ENCODE assay signal across 21 mouse cellular contexts in the genomic region with DNA sequence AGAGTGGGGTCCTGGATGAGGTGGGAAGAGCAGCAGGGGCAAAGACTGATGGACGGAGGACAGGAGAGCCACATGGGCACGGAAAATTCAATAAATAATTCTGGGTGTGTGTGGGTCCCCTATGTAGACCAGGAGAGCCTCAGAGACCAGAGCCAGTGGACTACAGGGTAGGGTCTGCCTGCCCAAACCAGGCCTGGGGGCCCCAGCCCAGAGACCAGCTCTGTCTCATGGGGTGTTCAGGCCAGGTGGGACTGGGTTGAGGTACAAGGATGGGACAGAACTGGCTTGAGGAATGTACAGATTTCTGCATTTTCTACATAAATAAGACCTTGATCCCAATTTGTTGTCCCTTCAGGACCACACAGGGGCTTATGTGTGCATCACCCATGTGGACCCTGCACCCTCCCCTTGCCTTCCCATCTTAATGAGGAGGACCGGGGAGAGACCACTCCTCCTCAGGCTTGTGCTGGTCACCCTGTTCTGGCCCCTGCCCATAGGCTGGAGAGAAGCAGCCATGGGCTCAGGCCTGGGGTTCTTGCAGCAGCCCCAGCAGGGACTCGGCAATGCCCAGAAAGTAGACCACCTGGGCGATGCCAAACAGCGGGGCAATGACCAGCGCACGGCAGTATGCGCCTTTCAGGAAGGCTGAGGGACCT. TPM values are rescaled to one million over a fixed set of nuclear protein-coding genes. Genes with fewer than 3 reads are reported as not detected.
DNase-seq lines count a peak whose midpoint lies in the region; ATAC-seq lines count a peak whose summit lies in the region.
"Had no signal": no experiment of that assay in that cellular context is flagged by ENCODE, and none has a peak within 500 bp of the region (broad histone marks: within the 10 kb centered on the region; RNA-seq: fewer than 3 reads in every experiment).

No protein-coding gene starts in this region.

- WGBS in heart, embryonic 14.5 days = 92% methylated on average over 9 of the region's 9 CpGs

- H3K4me1 ChIP-seq in heart, embryonic 14.5 days (ENCODE audit: control insufficient read depth in 2 of 2, insufficient read depth in 2 of 2, low read length in 2 of 2) = peaks cover 32 to 42% of the 10 kb centered on the region in 2 experiments

- intact Hi-C loops in heart, postnatal 36 days (cut with DNase I) = no loop called here
- intact Hi-C loops in gastrocnemius, postnatal 14 days (cut with DNase I; ENCODE audit: low total_unique reads) = no loop called here

- H3K4me2 ChIP-seq in heart, embryonic 14.5 days (ENCODE audit: low read length) = no peak overlapping the region

- H3K27ac ChIP-seq in heart, embryonic 14.5 days (replicated peaks in 1 of 2; ENCODE audit: control insufficient read depth in 1 of 2, insufficient read depth in 1 of 2, low read depth in 2 of 2, low read length in 2 of 2) = peak overlapping the region in 1 of 2 experiments; percentile 55; a peak in 1 of 4 replicates
- H3K27ac ChIP-seq: forebrain, embryonic 13.5 days had no signal

- no peak for ATAC-seq in heart, embryonic 14.5 days (ENCODE audit: insufficient number of reproducible peaks, insufficient read depth, low FRiP score, low read depth)
- ATAC-seq: inflammation-experienced regulatory T-cells, adult 6 months had no signal

- H3K4me3 ChIP-seq in heart, embryonic 14.5 days (ENCODE audit: control insufficient read depth in 1 of 2, insufficient read depth in 1 of 2, low read depth in 1 of 2, low read length in 2 of 2) = no peak overlapping the region
- H3K4me3 ChIP-seq: forebrain, embryonic 13.5 days; heart, embryonic 15.5 days; megakaryocyte, embryonic 14.5 days had no signal

- H3K36me3 ChIP-seq in heart, embryonic 14.5 days (ENCODE audit: control insufficient read depth, insufficient read depth, low read length) = peaks cover 34% of the 10 kb centered on the region

- H3K9me3 ChIP-seq in heart, embryonic 14.5 days (ENCODE audit: control insufficient read depth, low read length) = no peaks in the 10 kb centered on the region
- H3K9me3 ChIP-seq: forebrain, embryonic 13.5 days; heart, embryonic 15.5 days; hindbrain, embryonic 13.5 days; megakaryocyte, embryonic 14.5 days had no signal

- DNase-seq in cerebellum, adult 8-10 months = peak; percentile 53
- no peak for DNase-seq in cerebellum, postnatal 4 days (ENCODE audit: low spot score in 2 of 2)
- no peak for DNase-seq in heart, postnatal 36 days
- peak; percentile 41 for DNase-seq in testis, postnatal 10 days (ENCODE audit: low spot score)
- no peak for DNase-seq in testis, postnatal 14 days (ENCODE audit: low spot score)
- no peak for DNase-seq in gastrocnemius, postnatal 14 days
- DNase-seq: gastrocnemius, postnatal 10 days; kidney, adult 9 months; kidney, postnatal 25 days; lung, adult 2 months; right cerebral cortex, postnatal 4 days; thymus, postnatal 36 days had no signal

- H3K27me3 ChIP-seq in heart, embryonic 14.5 days (ENCODE audit: control insufficient read depth, insufficient read depth, low read length) = no peaks in the 10 kb centered on the region
- H3K27me3 ChIP-seq: CH12.LX; forebrain, embryonic 13.5 days; heart, embryonic 15.5 days; hindbrain, embryonic 13.5 days had no signal

- H3K9ac ChIP-seq in heart, embryonic 14.5 days (ENCODE audit: low read length) = peak overlapping the region; percentile 51; the same call in 1 of the 2 replicates
- H3K9ac ChIP-seq: heart, embryonic 15.5 days had no signal

RNA-seq across cellular contexts. Expression of a gene that starts 1.4 kb away (rescaled TPM):
- 1.6 and 2.1 TPM in 2 replicates for polyA plus RNA-seq in heart, embryonic 14.5 days (2014; fragmentation: Nextera tagmentation; extraction: Ambion mirVana)
- 1 to 10 TPM in 1 of 2 experiments, under 1 TPM in 1; 0.80 to 1.5 TPM for total RNA-seq in heart, postnatal 36 days (2021)
- under 1 TPM; 0.47 to 0.82 TPM for total RNA-seq in gastrocnemius, postnatal 14 days (2021)
- total RNA-seq: CH12.LX; common myeloid progenitor, adult 5-6 weeks; liver, adult 2 months had no signal

RNA-seq across cellular contexts. Expression of a gene that starts 7.0 kb away (rescaled TPM):
- 13.0 and 13.3 TPM in 2 replicates for polyA plus RNA-seq in heart, embryonic 14.5 days (2014; fragmentation: Nextera tagmentation; extraction: Ambion mirVana)
- 10 to 100 TPM; 60.0 to 96.2 TPM for total RNA-seq in heart, postnatal 36 days (2021)
- 10 to 100 TPM; 14.8 to 32.4 TPM for total RNA-seq in gastrocnemius, postnatal 14 days (2021)

RNA-seq across cellular contexts. Expression of a gene that starts 13.1 kb away (rescaled TPM):
- polyA plus RNA-seq in heart, embryonic 14.5 days (2014; fragmentation: Nextera tagmentation; extraction: Ambion mirVana) = 6.1 and 7.1 TPM in 2 replicates
- under 1 TPM; 0.60 to 0.78 TPM for total RNA-seq in heart, postnatal 36 days (2021)
- total RNA-seq in gastrocnemius, postnatal 14 days (2021) = under 1 TPM; 0.55 to 0.75 TPM

RNA-seq across cellular contexts. Expression of a gene that starts 16.5 kb away (rescaled TPM):
- 874 and 975 TPM in 2 replicates for polyA plus RNA-seq in heart, embryonic 14.5 days (2014; fragmentation: Nextera tagmentation; extraction: Ambion mirVana)
- 100 to 1,000 TPM; 885 to 891 TPM for total RNA-seq in heart, postnatal 36 days (2021)
- total RNA-seq in gastrocnemius, postnatal 14 days (2021) = 100 to 1,000 TPM; 730 to 819 TPM

RNA-seq across cellular contexts. Expression of a gene that starts 16.8 kb away (rescaled TPM):
- 25.6 and 30.2 TPM in 2 replicates for polyA plus RNA-seq in heart, embryonic 14.5 days (2014; fragmentation: Nextera tagmentation; extraction: Ambion mirVana)
- total RNA-seq in heart, postnatal 36 days (2021) = 10 to 100 TPM; 14.9 to 16.7 TPM
- total RNA-seq in gastrocnemius, postnatal 14 days (2021) = 1 to 10 TPM; 6.2 to 9.6 TPM

Comparison
In these comparisons a context has a peak if more than half of its experiments do, and no peak if none do; other contexts are left out.
1. DNase-seq: peak in cerebellum, adult 8-10 months (single experiment) and testis, postnatal 10 days (single experiment); none in cerebellum, postnatal 4 days (0 of 2), heart, postnatal 36 days (0 of 2), testis, postnatal 14 days (single experiment) and gastrocnemius, postnatal 14 days (single experiment).